Mouse (Mus musculus): ENCODE measurements at regions not wholly inside any gene's neighbourhood (a gene's known extent, or its start where the extent isn't known, plus 50 kb on each side); places are given as distances from the start of the nearest gene placed in this dataset.

DNA sequence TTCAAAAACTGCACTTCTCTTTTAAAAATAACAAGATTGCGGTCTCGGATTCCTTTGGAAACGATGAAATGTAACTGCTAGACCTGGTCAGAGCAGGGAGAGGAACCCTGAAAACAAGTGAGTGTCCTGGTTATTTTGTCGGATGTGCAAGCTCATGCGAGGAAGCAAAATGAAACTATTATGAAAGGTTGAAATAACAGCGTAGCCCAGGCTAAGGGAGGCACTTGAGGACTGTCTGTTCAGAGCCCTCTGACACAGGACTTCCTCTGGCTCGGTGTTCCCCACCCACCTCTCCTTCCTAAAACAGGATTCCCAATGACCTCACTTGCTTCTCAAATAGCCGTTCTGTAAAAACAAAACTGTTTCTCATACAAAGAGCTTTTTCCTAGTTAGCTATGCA is 51.3 kb upstream of the S1pr1 start:
- DNase-seq = no peak
- TF ChIP-seq POLR2A (IDR thresholded peaks at IDR 0.05; ENCODE audit: borderline replicate concordance, insufficient read depth, low read length) = no peak
- TF ChIP-seq CTCF (IDR thresholded peaks at IDR 0.05; ENCODE audit: borderline replicate concordance, insufficient read depth, low read depth, low read length) = no peak
- 84% methylated on average over 8 of the region's 8 CpGs for whole genome bisulfite sequencing
- Histone ChIP-seq H3K4me3 (replicated peaks; ENCODE audit: insufficient read depth, low read depth, low read length) (no peak overlapping the region), H3K27me3 (ENCODE audit: control insufficient read depth, insufficient read depth, low read length) (no peaks in the 10 kb centered on the region), H3K4me1 (ENCODE audit: control insufficient read depth, insufficient read depth, low read length) (no peaks in the 10 kb centered on the region), H3K27ac (ENCODE audit: insufficient read depth, low read length) (peak overlapping the region; percentile 36; the same call in 1 of the 2 replicates)

DNA sequence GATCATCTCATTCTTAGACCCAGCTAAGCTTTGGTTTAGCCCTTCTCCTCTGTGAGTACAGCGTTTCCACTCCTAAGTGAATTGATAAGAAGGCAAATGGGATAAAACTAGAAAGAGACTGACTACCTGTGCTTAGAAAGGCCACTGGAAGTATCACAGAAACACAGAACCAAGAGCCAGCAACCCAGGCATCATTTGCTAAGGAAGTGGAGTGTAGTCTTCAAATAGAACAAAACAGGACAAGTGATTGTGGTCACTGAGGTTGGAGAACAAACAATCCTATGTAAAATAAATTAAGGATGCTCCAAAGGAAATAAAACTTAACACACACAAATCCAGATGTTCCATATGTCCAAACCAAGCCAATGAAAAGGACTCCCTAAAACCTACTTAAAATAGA is 53.4 kb upstream of the S1pr1 start:
- 88% methylated on average over 1 of the region's 1 CpGs for WGBS
- Histone ChIP-seq H3K4me3 (replicated peaks; ENCODE audit: insufficient read depth, low read depth, low read length) (no peak overlapping the region), H3K27me3 (ENCODE audit: control insufficient read depth, insufficient read depth, low read length) (no peaks in the 10 kb centered on the region), H3K4me1 (ENCODE audit: control insufficient read depth, insufficient read depth, low read length) (no peaks in the 10 kb centered on the region), H3K27ac (ENCODE audit: insufficient read depth, low read length) (no peak overlapping the region)
- DNase-seq = no peak
- TF ChIP-seq POLR2A (IDR thresholded peaks at IDR 0.05; ENCODE audit: borderline replicate concordance, insufficient read depth, low read length) (no peak), CTCF (IDR thresholded peaks at IDR 0.05; ENCODE audit: borderline replicate concordance, insufficient read depth, low read depth, low read length) (no peak)

DNA sequence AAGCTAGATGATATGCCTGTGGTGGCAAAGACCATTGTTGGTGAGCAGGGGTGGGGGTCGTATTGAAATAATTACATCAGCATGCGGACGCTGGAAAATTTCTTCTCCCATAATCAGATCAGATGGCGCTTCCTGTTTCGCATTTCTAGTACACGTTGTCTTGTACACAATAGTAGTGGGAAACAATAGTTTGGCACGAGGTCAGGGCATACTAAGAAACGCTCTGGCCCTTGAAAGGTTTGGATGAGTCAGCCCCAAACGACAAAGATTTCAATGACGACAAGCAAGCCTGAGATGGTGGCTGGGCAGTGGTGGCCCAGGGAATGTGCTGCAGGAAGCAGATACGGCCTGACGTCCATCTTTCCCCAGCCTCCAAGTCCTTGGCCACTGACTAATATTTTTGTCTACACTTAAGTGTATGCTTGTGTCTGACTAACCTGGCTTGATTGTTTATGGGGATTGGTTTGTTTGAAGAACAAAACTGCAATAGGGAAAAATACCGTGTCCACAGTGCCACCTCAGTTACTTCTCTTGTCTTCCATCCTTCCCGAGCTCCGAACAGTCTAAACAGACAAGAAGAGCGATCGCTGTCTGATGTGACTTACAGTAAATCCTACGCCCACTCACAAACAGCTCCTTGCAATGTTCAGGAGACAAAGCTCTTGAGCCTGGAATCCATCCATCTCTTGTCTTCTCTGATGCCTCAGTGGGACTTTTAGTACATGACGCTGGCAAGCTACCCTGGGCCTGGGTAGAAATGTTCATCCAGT is 54.1 kb upstream of the S1pr1 start:
- H3K4me1 ChIP-seq (ENCODE audit: control insufficient read depth, insufficient read depth, low read length) = no peaks in the 10 kb centered on the region
- H3K4me3 ChIP-seq (replicated peaks; ENCODE audit: insufficient read depth, low read depth, low read length) = no peak overlapping the region
- peak overlapping the region; percentile 27; the same call in 1 of the 2 replicates for H3K27ac ChIP-seq (ENCODE audit: insufficient read depth, low read length)
- TF ChIP-seq CTCF (IDR thresholded peaks at IDR 0.05; ENCODE audit: borderline replicate concordance, insufficient read depth, low read depth, low read length) = no peak
- no peak for TF ChIP-seq POLR2A (IDR thresholded peaks at IDR 0.05; ENCODE audit: borderline replicate concordance, insufficient read depth, low read length)
- no peaks in the 10 kb centered on the region for H3K27me3 ChIP-seq (ENCODE audit: control insufficient read depth, insufficient read depth, low read length)
- DNase-seq = no peak
- 74% methylated on average over 19 of the region's 19 CpGs for WGBS

GRCm38 (mm10) chr3:115772676-115773075 is 57.8 kb upstream of the S1pr1 start:
- H3K27me3 ChIP-seq (ENCODE audit: control insufficient read depth, insufficient read depth, low read length) = no peaks in the 10 kb centered on the region
- H3K4me1 ChIP-seq (ENCODE audit: control insufficient read depth, insufficient read depth, low read length) = no peaks in the 10 kb centered on the region
- no peak for DNase-seq
- TF ChIP-seq POLR2A (IDR thresholded peaks at IDR 0.05; ENCODE audit: borderline replicate concordance, insufficient read depth, low read length) (no peak), CTCF (IDR thresholded peaks at IDR 0.05; ENCODE audit: borderline replicate concordance, insufficient read depth, low read depth, low read length) (no peak)
- H3K27ac ChIP-seq (ENCODE audit: insufficient read depth, low read length) = no peak overlapping the region
- H3K4me3 ChIP-seq (replicated peaks; ENCODE audit: insufficient read depth, low read depth, low read length) = no peak overlapping the region
- WGBS = 78% methylated on average over 5 of the region's 5 CpGs

DNA sequence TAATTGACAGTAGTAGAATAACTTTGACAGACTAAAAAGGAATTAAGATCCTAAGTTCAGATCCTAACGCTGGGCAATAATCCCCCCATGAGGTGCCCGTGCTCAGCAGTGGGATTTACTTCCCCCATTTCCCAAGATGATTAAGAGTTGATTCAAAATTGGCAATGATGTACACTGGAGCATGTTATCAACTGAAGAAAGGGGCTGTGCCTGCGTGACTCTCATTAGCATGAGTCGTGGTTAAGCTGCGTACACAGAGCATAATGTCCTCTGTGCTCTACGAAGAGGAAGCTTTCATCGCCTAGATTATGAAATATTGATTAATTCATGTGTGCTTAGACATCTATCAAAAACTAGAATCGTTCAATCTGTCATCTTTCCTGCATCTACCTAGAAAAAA is 59.4 kb upstream of the S1pr1 start:
- Histone ChIP-seq H3K27ac (ENCODE audit: insufficient read depth, low read length) (no peak overlapping the region), H3K27me3 (ENCODE audit: control insufficient read depth, insufficient read depth, low read length) (no peaks in the 10 kb centered on the region), H3K4me3 (replicated peaks; ENCODE audit: insufficient read depth, low read depth, low read length) (no peak overlapping the region), H3K4me1 (ENCODE audit: control insufficient read depth, insufficient read depth, low read length) (no peaks in the 10 kb centered on the region)
- no peak for DNase-seq
- 61% methylated on average over 8 of the region's 8 CpGs for WGBS
- TF ChIP-seq CTCF (IDR thresholded peaks at IDR 0.05; ENCODE audit: borderline replicate concordance, insufficient read depth, low read depth, low read length) = no peak
- no peak for TF ChIP-seq POLR2A (IDR thresholded peaks at IDR 0.05; ENCODE audit: borderline replicate concordance, insufficient read depth, low read length)

GRCm38 (mm10) chr3:115774723-115775122 is 59.9 kb upstream of the S1pr1 start:
- Histone ChIP-seq H3K4me1 (ENCODE audit: control insufficient read depth, insufficient read depth, low read length) (no peaks in the 10 kb centered on the region), H3K27me3 (ENCODE audit: control insufficient read depth, insufficient read depth, low read length) (no peaks in the 10 kb centered on the region), H3K27ac (ENCODE audit: insufficient read depth, low read length) (no peak overlapping the region), H3K4me3 (replicated peaks; ENCODE audit: insufficient read depth, low read depth, low read length) (no peak overlapping the region)
- DNase-seq = no peak
- WGBS = 30% methylated on average over 4 of the region's 4 CpGs
- no peak for TF ChIP-seq CTCF (IDR thresholded peaks at IDR 0.05; ENCODE audit: borderline replicate concordance, insufficient read depth, low read depth, low read length)
- TF ChIP-seq POLR2A (IDR thresholded peaks at IDR 0.05; ENCODE audit: borderline replicate concordance, insufficient read depth, low read length) = no peak

GRCm38 (mm10) chr3:115779144-115779890 is 64.4 kb upstream of the S1pr1 start:
- 92% methylated on average over 10 of the region's 10 CpGs for WGBS
- no peak for DNase-seq
- Histone ChIP-seq H3K27me3 (ENCODE audit: control insufficient read depth, insufficient read depth, low read length) (no peaks in the 10 kb centered on the region), H3K4me3 (replicated peaks; ENCODE audit: insufficient read depth, low read depth, low read length) (no peak overlapping the region), H3K4me1 (ENCODE audit: control insufficient read depth, insufficient read depth, low read length) (no peaks in the 10 kb centered on the region), H3K27ac (ENCODE audit: insufficient read depth, low read length) (no peak overlapping the region)
- no peak for TF ChIP-seq POLR2A (IDR thresholded peaks at IDR 0.05; ENCODE audit: borderline replicate concordance, insufficient read depth, low read length)
- no peak for TF ChIP-seq CTCF (IDR thresholded peaks at IDR 0.05; ENCODE audit: borderline replicate concordance, insufficient read depth, low read depth, low read length)

DNA sequence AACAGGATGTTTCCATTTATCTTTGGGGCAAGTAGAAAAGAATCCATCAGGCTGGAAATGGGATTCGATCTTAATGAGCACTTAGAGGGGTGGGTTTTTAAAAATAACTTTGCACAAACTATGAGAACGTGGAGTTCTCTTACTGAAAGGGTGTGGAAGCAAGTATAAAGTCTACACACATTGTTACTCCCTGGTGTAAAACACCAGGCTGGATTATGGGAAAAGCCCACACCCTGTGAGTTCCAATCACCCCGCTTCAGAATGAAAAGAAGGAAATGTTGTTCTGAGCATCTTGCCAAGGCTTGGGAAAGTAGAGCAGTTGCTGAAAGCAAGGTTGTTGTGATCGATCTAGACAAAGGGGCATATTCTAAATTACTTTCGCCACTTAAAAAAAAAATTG is 65.0 kb upstream of the S1pr1 start:
- DNase-seq = no peak
- Histone ChIP-seq H3K27me3 (ENCODE audit: control insufficient read depth, insufficient read depth, low read length) (no peaks in the 10 kb centered on the region), H3K4me3 (replicated peaks; ENCODE audit: insufficient read depth, low read depth, low read length) (no peak overlapping the region), H3K4me1 (ENCODE audit: control insufficient read depth, insufficient read depth, low read length) (no peaks in the 10 kb centered on the region), H3K27ac (ENCODE audit: insufficient read depth, low read length) (no peak overlapping the region)
- WGBS = 88% methylated on average over 5 of the region's 5 CpGs
- TF ChIP-seq CTCF (IDR thresholded peaks at IDR 0.05; ENCODE audit: borderline replicate concordance, insufficient read depth, low read depth, low read length) = no peak
- no peak for TF ChIP-seq POLR2A (IDR thresholded peaks at IDR 0.05; ENCODE audit: borderline replicate concordance, insufficient read depth, low read length)
